Mouse (Mus musculus): ENCODE data around the gene Zfp182.

- TF ChIP-seq CTCF (IDR thresholded peaks at IDR 0.05; ENCODE audit: extremely low read depth, insufficient read depth, insufficient read length, insufficient replicate concordance) (no peak), POLR2A (IDR thresholded peaks at IDR 0.05; ENCODE audit: low read depth, low read length) (no peak)
Measured at GRCm38 (mm10) chrX:21088983-21089866, 27.1 kb upstream of the Zfp182 start, which contains the start of gene Zfp300.
